Mouse (Mus musculus): ENCODE data around the gene Fbxl17.

DNA sequence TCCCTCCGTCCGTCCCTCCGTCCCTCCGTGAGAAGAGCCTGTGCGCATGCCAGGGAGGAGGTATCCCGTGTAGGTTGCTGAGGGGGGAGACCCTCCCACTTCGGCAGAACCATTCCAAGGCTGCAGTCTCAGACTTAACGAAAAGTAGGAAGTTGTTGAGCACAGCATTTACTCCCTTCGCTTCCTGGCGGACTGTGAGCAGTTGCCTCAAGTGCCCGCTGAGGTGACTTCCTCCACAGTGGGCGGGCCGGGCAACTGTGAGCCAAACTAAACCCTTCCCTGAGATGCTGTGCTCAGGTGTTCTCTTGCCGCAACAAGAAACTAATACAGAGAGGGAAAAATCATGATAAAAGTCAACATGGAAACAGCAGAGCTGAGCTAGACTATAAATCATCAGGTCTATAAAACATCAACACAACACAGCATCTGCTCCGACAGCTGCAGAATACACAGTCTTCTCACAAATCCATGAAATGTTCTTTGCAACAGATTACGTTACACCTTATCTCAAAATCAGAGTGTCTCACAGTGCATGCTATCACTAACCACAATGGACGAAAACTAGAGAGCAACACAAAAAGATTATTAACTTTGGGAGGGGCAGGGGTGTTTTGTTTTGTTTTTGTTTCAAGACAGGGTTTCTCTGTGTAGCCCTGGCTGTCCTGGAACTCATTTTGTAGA is 69.3 kb downstream of the Fbxl17 start:
- TF ChIP-seq POLR2A (IDR thresholded peaks at IDR 0.05; ENCODE audit: control insufficient read depth, low read depth, low read length) (no peak), CTCF (IDR thresholded peaks at IDR 0.05; ENCODE audit: control insufficient read depth, insufficient read depth, insufficient replicate concordance, low read depth, low read length) (no peak)
